Mouse (Mus musculus) Patski (cell line): Measurements from ENCODE around the gene Glyctk. TPM values are rescaled to one million over a fixed set of nuclear protein-coding genes. Genes with fewer than 3 reads are reported as not detected.

Experiments used
- ATAC-seq: fragments of 100-300 bp; one replicate; pipeline ENCODE4 v1.8.0; 2021
- CTCF ChIA-PET: fragments of 350-600 bp; sonication (Branson Sonifier 250); formaldehyde crosslinking; loops from one replicate; lab custom pipeline; 2022; ENCODE audit warnings: inconsistent platforms; lab: Charles Lee
- POLR2A ChIA-PET: fragments of 350-600 bp; sonication (Branson Sonifier 250); formaldehyde crosslinking; loops from one replicate; lab custom pipeline; 2022; ENCODE audit warnings: antibody characterized with exemption, inconsistent platforms; lab: Charles Lee
- DNase-seq: peaks from one replicate; pipeline ENCODE4 v3.0.0-alpha.2; 2011; ENCODE audit warnings: low read depth, low spot score
- H3K27me3 ChIP-seq: fragments of 371-371 bp; one replicate; pipeline ENCODE4 v1.5.1; 2021
- CTCF ChIP-seq: fragments of 100-300 bp; IDR thresholded peaks from one replicate; pipeline ENCODE4 v1.5.1; 2021
- in situ Hi-C: fragments of 300-500 bp; cut with MboI; formaldehyde crosslinking; loops from 3 replicates; pipeline ENCODE4 v1.11.1; 2018; ENCODE audit warnings: low pct_unique_long_range_greater_than_20kb, mixed read lengths
- polyA plus RNA-seq: library from polyadenylated mRNA; unstranded; gene quantifications from one replicate; pipeline ENCODE4 v1.2.3, GENCODE M21; 2021

Glyctk gene
- polyA plus RNA-seq, 1 experiment from 2014 or later: 1.2 TPM

GRCm38 (mm10) chr9:106130250-106130649, 27.7 kb downstream of the Glyctk start:
- ChIA-PET CTCF (no interaction called here), POLR2A (no interaction called here)
- in situ Hi-C loops: no loop called here
- no peaks in the 10 kb centered on the region for H3K27me3 ChIP-seq
- ATAC-seq (no peak), DNase-seq (no peak)
- TF ChIP-seq CTCF: no peak

GRCm38 (mm10) chr9:106129072-106129471, 28.9 kb downstream of the Glyctk start:
- ChIA-PET POLR2A (no interaction called here), CTCF (interaction anchor here (1.0 kb wide), 2 partner anchors 9 to 28 kb away, joined by 3 read pairs; no protein-coding TSS in a partner anchor)
- DNase-seq (no peak), ATAC-seq (no peak)
- no peak for TF ChIP-seq CTCF
- H3K27me3 ChIP-seq: no peaks in the 10 kb centered on the region
- in situ Hi-C loops: no loop called here

- TF ChIP-seq CTCF: no peak
- ChIA-PET POLR2A (no interaction called here), CTCF (no interaction called here)
- ATAC-seq (no peak), DNase-seq (no peak)
- no peaks in the 10 kb centered on the region for H3K27me3 ChIP-seq
- in situ Hi-C loops: no loop called here
These were observed 31.1 kb downstream of the Glyctk start for GRCm38 (mm10) chr9:106126786-106127251.

GRCm38 (mm10) chr9:106123599-106123998, 34.3 kb downstream of the Glyctk start:
- DNase-seq (no peak), ATAC-seq (no peak)
- ChIA-PET POLR2A (no interaction called here), CTCF (interaction anchor here (0.9 to 2.3 kb wide), 6 partner anchors 9 to 263 kb away, joined by 3 to 12 read pairs (median 4); no protein-coding TSS in a partner anchor)
- in situ Hi-C loops: loop anchor here (25.0 kb wide), 1 partner anchor 436 kb away; no protein-coding TSS in a partner anchor
- H3K27me3 ChIP-seq: peaks cover 8% of the 10 kb centered on the region
- peak; percentile 69 for TF ChIP-seq CTCF

GRCm38 (mm10) chr9:106119075-106119474, 38.9 kb downstream of the Glyctk start:
- no peak for ATAC-seq
- no peak for TF ChIP-seq CTCF
- in situ Hi-C loops: loop anchor here (25.0 kb wide), 1 partner anchor 432 kb away; no protein-coding TSS in a partner anchor
- ChIA-PET POLR2A (no interaction called here), CTCF (interaction anchor here (0.9 to 1.1 kb wide), 2 partner anchors 38 to 93 kb away, joined by 3 read pairs; no protein-coding TSS in a partner anchor)
- H3K27me3 ChIP-seq: peaks cover 25% of the 10 kb centered on the region
- no peak for DNase-seq

GRCm38 (mm10) chr9:106115801-106116424, 42.0 kb downstream of the Glyctk start:
- peaks cover 22% of the 10 kb centered on the region for H3K27me3 ChIP-seq
- TF ChIP-seq CTCF: no peak
- DNase-seq (no peak), ATAC-seq (no peak)
- in situ Hi-C loops: loop anchor here (25.0 kb wide), 1 partner anchor 429 kb away; no protein-coding TSS in a partner anchor
- CTCF ChIA-PET: no interaction called here
- POLR2A ChIA-PET: no interaction called here

- peaks cover 27% of the 10 kb centered on the region for H3K27me3 ChIP-seq
- in situ Hi-C loops: loop anchor here (25.0 kb wide), 1 partner anchor 426 kb away; no protein-coding TSS in a partner anchor
- ChIA-PET CTCF (interaction anchor here (0.6 to 2.0 kb wide), 23 partner anchors 8 to 419 kb away, joined by 3 to 12 read pairs (median 4); no protein-coding TSS in a partner anchor), POLR2A (no interaction called here)
- ATAC-seq (no peak), DNase-seq (no peak)
- peak; percentile 88 for TF ChIP-seq CTCF
These were observed 45.0 kb downstream of the Glyctk start for GRCm38 (mm10) chr9:106112770-106113423.

GRCm38 (mm10) chr9:106106241-106106640, 51.7 kb downstream of the Glyctk start:
- ChIA-PET CTCF (no interaction called here), POLR2A (no interaction called here)
- H3K27me3 ChIP-seq: peaks cover 17% of the 10 kb centered on the region
- TF ChIP-seq CTCF: no peak
- DNase-seq (no peak), ATAC-seq (no peak)
- in situ Hi-C loops: loop anchor here (25.0 kb wide), 1 partner anchor 419 kb away; no protein-coding TSS in a partner anchor

- in situ Hi-C loops: loop anchor here (25.0 kb wide), 1 partner anchor 417 kb away; no protein-coding TSS in a partner anchor
- no peak for DNase-seq
These were observed 53.5 kb downstream of the Glyctk start for GRCm38 (mm10) chr9:106104401-106104800.

More at GRCm38 (mm10) chr9:106104401-106104800, 53.5 kb downstream of the Glyctk start:
- ChIA-PET POLR2A (interaction anchor here (0.6 kb wide), 1 partner anchor 136 kb away, joined by 3 read pairs; no protein-coding TSS in a partner anchor), CTCF (interaction anchor here (1.0 kb wide), 1 partner anchor 9 kb away, joined by 3 read pairs; no protein-coding TSS in a partner anchor)
- peaks cover 11% of the 10 kb centered on the region for H3K27me3 ChIP-seq
- no peak for ATAC-seq
- no peak for TF ChIP-seq CTCF

Other genes with a start within 250 kb of the Glyctk start
- gene Col6a5, start 197.5 kb downstream of the Glyctk start, polyA plus RNA-seq: not detected
- 0.21 TPM for gene Col6a4, start 61.4 kb downstream of the Glyctk start, polyA plus RNA-seq
- gene Wdr82, start 12.8 kb upstream of the Glyctk start, polyA plus RNA-seq: 82.0 TPM
- 62.8 TPM for gene Ppm1m, start 41.6 kb upstream of the Glyctk start, polyA plus RNA-seq
- gene Twf2, start 45.0 kb upstream of the Glyctk start, polyA plus RNA-seq: 30.7 TPM
- 0.03 TPM for gene Tlr9, start 64.5 kb upstream of the Glyctk start, polyA plus RNA-seq
- gene Alas1, start 90.5 kb upstream of the Glyctk start, polyA plus RNA-seq: 91.4 TPM
- 9.9 TPM for gene Poc1a, start 122.9 kb upstream of the Glyctk start, polyA plus RNA-seq
- 13.6 TPM for gene Dusp7, start 210.5 kb upstream of the Glyctk start, polyA plus RNA-seq